Mouse (Mus musculus) intestine, postnatal 0 days (tissue): ENCODE measurements around the gene Fopnl. TPM values are rescaled to one million over a fixed set of nuclear protein-coding genes. Genes with fewer than 3 reads are reported as not detected.

Experiments
- ATAC-seq: fragments of 200-750 bp; cut with Nextera tagmentation; 2 replicates; pipeline ENCODE4 v1.8.0; 2017; ENCODE audit warnings: mild to moderate bottlenecking, moderate TSS enrichment, moderate library complexity
- H3K27ac ChIP-seq: fragments of 300-500 bp; sonication (generic); 2 replicates; pipeline ENCODE4 v1.5.1; 2014; ENCODE audit warnings: mild to moderate bottlenecking, low read depth, low read length, moderate library complexity
- H3K27me3 ChIP-seq: fragments of 300-500 bp; sonication (generic); replicated peaks from 2 replicates; pipeline ENCODE4 v1.6.1; 2014; ENCODE audit warnings: low read length, mixed read lengths; ENCODE audit not compliant: control insufficient read depth, insufficient read depth
- H3K36me3 ChIP-seq: fragments of 300-500 bp; sonication (generic); 2 replicates; pipeline ENCODE4 v1.6.1; 2014; ENCODE audit warnings: mild to moderate bottlenecking, moderate library complexity; ENCODE audit not compliant: control insufficient read depth, insufficient read depth
- H3K4me1 ChIP-seq: fragments of 300-500 bp; sonication (generic); replicated peaks from 2 replicates; pipeline ENCODE4 v1.6.1; 2014; ENCODE audit warnings: antibody characterized with exemption, low read length, mixed read lengths; ENCODE audit not compliant: control insufficient read depth, insufficient read depth
- H3K4me2 ChIP-seq: fragments of 300-500 bp; sonication (generic); replicated peaks from 2 replicates; pipeline ENCODE4 v1.6.1; 2014; ENCODE audit warnings: low read depth, mild to moderate bottlenecking, moderate library complexity
- H3K4me3 ChIP-seq: fragments of 300-500 bp; sonication (generic); 2 replicates; pipeline ENCODE4 v1.5.1; 2014; ENCODE audit warnings: low read depth, low read length
- H3K9ac ChIP-seq: fragments of 300-500 bp; sonication (generic); 2 replicates; pipeline ENCODE4 v1.6.1; 2014; ENCODE audit warnings: mild to moderate bottlenecking, low read depth, low read length
- H3K9me3 ChIP-seq: fragments of 300-500 bp; sonication (generic); 2 replicates; pipeline ENCODE4 v1.6.1; 2016; ENCODE audit warnings: mixed run types; ENCODE audit not compliant: control insufficient read depth
- CTCF ChIP-seq: sonication (generic); IDR thresholded peaks from 2 replicates; pipeline ENCODE4 v1.5.1; 2016; ENCODE audit warnings: low read depth, mild to moderate bottlenecking, control low read depth, antibody characterized with exemption, moderate library complexity
- WGBS: fragments of 180-500 bp; shearing (Covaris S2); extraction: QIAGEN DNeasy Blood & Tissue Kit; methylation state at CpG from one replicate; pipeline ENCODE4 v1.1.7; 2014; 5-methylcytosine and 5-hydroxymethylcytosine counted together
- polyA plus RNA-seq: library from polyadenylated mRNA; unstranded; fragments of >200 nt; fragmentation: Nextera tagmentation; extraction: Ambion mirVana; gene quantifications from 2 replicates; pipeline ENCODE4 v1.2.1, GENCODE M21; 2015

The Fopnl gene
- polyA plus RNA-seq, 1 experiment from 2014 or later, result 66.3 TPM

DNA sequence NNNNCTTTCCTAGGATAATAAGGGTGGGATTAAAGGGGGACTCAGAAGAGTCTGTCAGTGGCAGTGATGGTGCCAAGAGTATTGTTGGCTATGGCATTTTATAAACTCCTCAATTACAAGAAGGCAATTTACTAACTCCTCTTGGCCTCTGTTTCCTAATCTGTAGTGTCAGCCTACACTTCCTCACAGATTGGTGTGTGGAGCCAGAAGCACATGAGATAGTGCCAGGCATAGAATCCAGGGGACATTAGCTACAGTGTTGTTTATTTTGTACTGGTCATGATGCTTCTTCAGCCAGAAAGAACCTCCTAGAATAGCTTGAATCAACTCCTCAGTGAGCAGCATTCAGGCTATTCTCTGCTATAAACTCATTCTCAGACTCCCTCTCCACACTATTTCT is 34.4 kb upstream of the Fopnl start:
- Histone ChIP-seq H3K36me3 (no peaks in the 10 kb centered on the region), H3K27ac (no peak overlapping the region), H3K27me3 (no peaks in the 10 kb centered on the region), H3K4me2 (no peak overlapping the region), H3K9ac (no peak overlapping the region), H3K4me3 (no peak overlapping the region), H3K9me3 (no peaks in the 10 kb centered on the region), H3K4me1 (no peaks in the 10 kb centered on the region)
- TF ChIP-seq CTCF, result no peak
- no peak for ATAC-seq

DNA sequence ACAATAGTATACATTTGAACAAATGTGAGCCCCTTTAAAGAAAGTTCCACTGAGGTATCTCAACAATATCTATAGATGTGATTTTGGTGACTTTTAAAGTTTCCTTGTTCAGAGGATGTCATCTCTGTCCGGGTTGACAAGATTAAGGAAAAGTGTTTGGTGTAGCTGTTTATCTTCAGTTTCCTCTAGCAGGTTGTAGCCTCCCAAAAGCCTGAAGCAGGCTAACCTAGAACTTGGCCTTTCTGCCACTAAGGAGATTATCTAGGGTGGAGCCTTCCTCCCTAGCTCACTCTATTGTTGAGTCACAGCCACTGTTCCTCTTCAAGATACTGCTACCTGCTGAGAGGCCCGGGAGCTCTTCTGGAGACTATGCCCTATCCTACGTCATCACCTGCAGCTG is 27.8 kb upstream of the Fopnl start:
- Histone ChIP-seq H3K9me3 (no peaks in the 10 kb centered on the region), H3K4me3 (no peak overlapping the region), H3K36me3 (no peaks in the 10 kb centered on the region), H3K27me3 (no peaks in the 10 kb centered on the region), H3K4me1 (no peaks in the 10 kb centered on the region), H3K9ac (no peak overlapping the region), H3K27ac (no peak overlapping the region), H3K4me2 (no peak overlapping the region)
- 75% methylated on average over 3 of the region's 3 CpGs for WGBS
- no peak for ATAC-seq
- TF ChIP-seq CTCF, result no peak

DNA sequence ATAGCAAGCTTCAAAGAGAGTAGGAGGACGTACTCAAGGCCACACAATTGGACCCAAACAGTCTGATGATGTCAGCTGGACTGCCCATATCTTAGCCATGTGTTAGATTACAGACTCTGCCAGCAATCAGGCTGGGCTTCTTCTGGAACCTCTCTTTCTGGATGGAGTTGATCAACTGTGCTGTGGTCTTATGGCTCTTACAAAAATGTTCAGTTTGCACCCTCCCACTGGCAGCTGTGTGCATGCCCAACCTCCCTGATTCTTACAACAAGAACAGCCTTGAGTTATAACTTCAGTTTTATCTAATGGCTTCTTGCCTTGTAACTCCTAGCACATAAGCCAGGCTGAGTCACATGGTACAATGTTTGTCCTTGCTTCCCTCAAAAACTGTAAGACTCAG is 11.0 kb upstream of the Fopnl start:
- H3K27me3 ChIP-seq, result no peaks in the 10 kb centered on the region
- no peak for ATAC-seq
- 64% methylated on average over 1 of the region's 1 CpGs for WGBS
- no peak for TF ChIP-seq CTCF
- no peaks in the 10 kb centered on the region for H3K9me3 ChIP-seq
- no peak overlapping the region for H3K27ac ChIP-seq
- no peak overlapping the region for H3K4me3 ChIP-seq
- H3K4me1 ChIP-seq, result no peaks in the 10 kb centered on the region
- H3K4me2 ChIP-seq, result no peak overlapping the region
- no peaks in the 10 kb centered on the region for H3K36me3 ChIP-seq
- H3K9ac ChIP-seq, result no peak overlapping the region

DNA sequence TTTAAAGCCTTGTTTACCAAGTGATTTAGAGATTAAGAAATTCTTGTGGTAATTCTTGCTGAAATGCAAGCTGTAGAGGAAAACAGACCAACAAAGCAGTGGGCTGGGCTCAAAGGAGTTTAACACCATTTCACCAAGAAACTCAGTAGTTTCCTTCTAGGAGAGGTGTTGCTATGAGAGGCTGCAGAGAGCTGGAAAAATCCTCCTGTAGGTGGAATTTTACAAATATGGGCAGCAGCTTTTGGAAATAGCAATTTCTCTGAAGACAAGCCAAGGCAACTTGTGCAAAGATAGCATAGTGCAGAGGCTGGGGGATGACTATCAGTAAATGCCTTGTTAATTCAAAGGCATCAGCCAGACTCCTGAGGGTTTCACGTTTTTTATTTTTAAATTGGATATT is 3.3 kb upstream of the Fopnl start:
- H3K9ac ChIP-seq, result no peak overlapping the region
- H3K27ac ChIP-seq, result no peak overlapping the region
- no peak for TF ChIP-seq CTCF
- no peaks in the 10 kb centered on the region for H3K27me3 ChIP-seq
- H3K4me2 ChIP-seq, result no peak overlapping the region
- H3K4me1 ChIP-seq, result peaks cover 7% of the 10 kb centered on the region; the same call in 1 of the 2 replicates
- no peak overlapping the region for H3K4me3 ChIP-seq
- H3K36me3 ChIP-seq, result no peaks in the 10 kb centered on the region
- no peaks in the 10 kb centered on the region for H3K9me3 ChIP-seq
- 50% methylated on average over 1 of the region's 1 CpGs for WGBS
- ATAC-seq, result no peak

DNA sequence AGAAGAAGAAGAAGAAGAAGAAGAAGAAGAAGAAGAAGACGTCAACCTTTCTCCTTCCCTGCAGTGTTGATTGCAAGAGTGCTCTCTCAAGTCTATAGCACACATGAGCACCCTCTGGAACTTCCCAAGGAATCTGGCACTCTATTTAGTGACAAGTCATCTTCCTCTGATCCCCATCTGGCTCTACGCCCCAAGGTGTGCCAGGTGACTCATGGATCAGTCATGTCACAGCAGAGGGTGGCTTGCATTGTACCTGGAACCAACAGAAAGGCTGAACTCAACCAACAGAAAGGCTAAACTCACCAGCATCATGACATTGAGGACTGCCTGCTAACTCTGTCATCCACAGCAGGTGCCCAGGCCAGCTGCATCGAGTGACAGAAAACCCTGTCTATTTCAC is 2.5 kb upstream of the Fopnl start:
- no peak for TF ChIP-seq CTCF
- 86% methylated on average over 3 of the region's 3 CpGs for WGBS
- Histone ChIP-seq H3K27me3 (no peaks in the 10 kb centered on the region), H3K27ac (no peak overlapping the region), H3K9me3 (no peaks in the 10 kb centered on the region), H3K4me3 (no peak overlapping the region), H3K4me2 (no peak overlapping the region), H3K4me1 (peaks cover 7% of the 10 kb centered on the region; the same call in 1 of the 2 replicates), H3K36me3 (no peaks in the 10 kb centered on the region), H3K9ac (no peak overlapping the region)
- no peak for ATAC-seq

DNA sequence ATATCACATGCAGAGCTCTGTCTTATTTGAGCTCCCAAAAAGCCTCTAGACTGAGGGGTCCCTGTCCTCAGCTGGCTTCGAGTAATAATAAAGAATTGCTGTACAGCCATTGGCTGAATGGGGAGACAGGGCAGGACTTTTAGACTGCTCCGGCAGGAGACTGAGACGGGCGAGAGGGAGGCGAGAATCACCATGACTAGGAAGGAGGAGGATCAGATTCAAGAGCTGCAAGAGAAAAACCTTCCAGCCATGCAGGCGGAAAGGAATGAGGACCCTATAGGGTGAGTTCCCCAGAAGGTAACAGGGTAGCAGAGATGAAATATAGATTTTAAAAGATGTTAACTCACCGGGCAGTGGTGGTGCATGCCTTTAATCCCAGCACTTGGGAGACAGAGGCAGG is 4.3 kb downstream of the Fopnl start:
- H3K27ac ChIP-seq, result no peak overlapping the region
- no peak for ATAC-seq

DNA sequence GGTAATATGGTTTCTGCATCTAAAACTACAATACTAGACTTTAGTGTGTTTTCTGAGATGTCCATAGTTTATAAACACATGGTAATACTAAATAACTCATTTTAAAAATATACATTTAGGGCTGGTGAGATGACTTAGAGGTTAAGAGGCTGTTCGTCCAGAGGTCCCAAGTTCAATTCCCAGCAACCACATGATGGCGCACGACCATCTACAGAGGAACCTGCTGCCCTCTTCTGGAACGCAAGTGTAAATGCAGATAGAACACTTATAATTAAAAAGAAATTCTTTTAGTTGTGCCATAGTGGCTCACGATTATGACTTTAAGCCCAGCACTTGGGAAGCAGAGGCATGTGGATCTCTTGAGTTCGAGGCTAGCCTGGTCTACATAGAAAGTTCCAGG is 5.8 kb downstream of the Fopnl start:
- WGBS, result 51% methylated on average over 6 of the region's 6 CpGs
- Histone ChIP-seq H3K27ac (no peak overlapping the region), H3K9me3 (no peaks in the 10 kb centered on the region), H3K4me3 (no peak overlapping the region), H3K9ac (no peak overlapping the region), H3K27me3 (no peaks in the 10 kb centered on the region), H3K4me2 (no peak overlapping the region), H3K4me1 (peaks cover 7% of the 10 kb centered on the region; the same call in 1 of the 2 replicates), H3K36me3 (peaks cover 42% of the 10 kb centered on the region; the same call in 1 of the 2 replicates)
- no peak for ATAC-seq
- peak; percentile 86 for TF ChIP-seq CTCF

More for the DNA sequence above, 4.3 kb downstream of the Fopnl start:
- 94% methylated on average over 7 of the region's 7 CpGs for WGBS
- no peak for TF ChIP-seq CTCF
- no peaks in the 10 kb centered on the region for H3K27me3 ChIP-seq
- no peaks in the 10 kb centered on the region for H3K9me3 ChIP-seq
- H3K9ac ChIP-seq, result no peak overlapping the region
- H3K4me1 ChIP-seq, result peaks cover 7% of the 10 kb centered on the region; the same call in 1 of the 2 replicates
- no peak overlapping the region for H3K4me2 ChIP-seq
- peaks cover 30% of the 10 kb centered on the region; the same call in 1 of the 2 replicates for H3K36me3 ChIP-seq
- H3K4me3 ChIP-seq, result no peak overlapping the region
